Mouse (Mus musculus) forebrain, embryonic 12.5 days (tissue): Measurements from ENCODE around the gene Plcxd2. TPM values are rescaled to one million over a fixed set of nuclear protein-coding genes. Genes with fewer than 3 reads are reported as not detected.
A peak's percentile ranks its signal among the peaks of the same experiment; 100 is the strongest.

Source experiments
- ATAC-seq: fragments of 200-750 bp; cut with Nextera tagmentation; 2 replicates; pipeline ENCODE4 v1.8.0; 2017; ENCODE audit warnings: moderate TSS enrichment; ENCODE audit not compliant: low FRiP score
- H3K27ac ChIP-seq: fragments of 300-500 bp; sonication (generic); 2 replicates; pipeline ENCODE4 v1.5.1; 2016; ENCODE audit warnings: mild to moderate bottlenecking
- H3K27me3 ChIP-seq: fragments of 300-500 bp; sonication (generic); 2 replicates; pipeline ENCODE4 v1.6.1; 2016; ENCODE audit warnings: mild to moderate bottlenecking
- H3K36me3 ChIP-seq: fragments of 300-500 bp; sonication (generic); replicated peaks from 2 replicates; pipeline ENCODE4 v1.6.1; 2016; ENCODE audit warnings: mild to moderate bottlenecking
- H3K4me1 ChIP-seq: fragments of 300-500 bp; sonication (generic); 2 replicates; pipeline ENCODE4 v1.6.1; 2016
- H3K4me2 ChIP-seq: fragments of 300-500 bp; sonication (generic); 2 replicates; pipeline ENCODE4 v1.6.1; 2016; ENCODE audit warnings: mild to moderate bottlenecking, moderate library complexity
- H3K4me3 ChIP-seq: fragments of 300-500 bp; sonication (generic); replicated peaks from 2 replicates; pipeline ENCODE4 v1.5.1; 2016; ENCODE audit warnings: mild to moderate bottlenecking
- H3K9ac ChIP-seq: fragments of 300-500 bp; sonication (generic); 2 replicates; pipeline ENCODE4 v1.6.1; 2016; ENCODE audit warnings: mild to moderate bottlenecking
- H3K9me3 ChIP-seq: fragments of 300-500 bp; sonication (generic); 2 replicates; pipeline ENCODE4 v1.6.1; 2016
- WGBS: fragments of 180-500 bp; shearing (Covaris S2); methylation state at CpG from one replicate; pipeline ENCODE4 v1.1.7; 2016; 5-methylcytosine and 5-hydroxymethylcytosine counted together
- polyA plus RNA-seq: library from polyadenylated mRNA; unstranded; fragments of >200 nt; fragmentation: Nextera tagmentation; extraction: Ambion mirVana; gene quantifications from 2 replicates; pipeline ENCODE4 v1.2.1, GENCODE M21; 2016

Plcxd2 gene
- polyA plus RNA-seq = 11.7 and 12.7 TPM in 2 replicates

- Histone ChIP-seq H3K9me3 (no peaks in the 10 kb centered on the region), H3K36me3 (no peaks in the 10 kb centered on the region), H3K27ac (peak within 1 kb of the TSS; percentile 63), H3K4me3 (peak within 1 kb of the TSS; percentile 69), H3K9ac (peak within 1 kb of the TSS; percentile 65), H3K4me2 (peak within 1 kb of the TSS; percentile 84), H3K4me1 (peaks cover 12% of the 10 kb centered on the region), H3K27me3 (no peaks in the 10 kb centered on the region)
- WGBS = under 1% methylated on average over 39 of the region's 39 CpGs
- peak; percentile 99 for ATAC-seq
Measured at GRCm38 (mm10) chr16:46010153-46010905, at the start of gene Plcxd2. TSS of gene Plcxd2 (minus strand) at chr16:46010218.

- H3K9me3 ChIP-seq = no peaks in the 10 kb centered on the region
- H3K4me2 ChIP-seq = no peak overlapping the region
- H3K36me3 ChIP-seq = no peaks in the 10 kb centered on the region
- H3K9ac ChIP-seq = no peak overlapping the region
- no peak overlapping the region for H3K4me3 ChIP-seq
- 89% methylated on average over 2 of the region's 2 CpGs for WGBS
- ATAC-seq = no peak
- H3K4me1 ChIP-seq = no peaks in the 10 kb centered on the region
- H3K27ac ChIP-seq = no peak overlapping the region
- no peaks in the 10 kb centered on the region for H3K27me3 ChIP-seq
Measured at GRCm38 (mm10) chr16:46046906-46047305, 36.9 kb upstream of the Plcxd2 start.

- no peak for ATAC-seq
- H3K4me3 ChIP-seq = no peak overlapping the region
- 68% methylated on average over 2 of the region's 2 CpGs for WGBS
- H3K4me1 ChIP-seq = no peaks in the 10 kb centered on the region
- no peak overlapping the region for H3K27ac ChIP-seq
- H3K9ac ChIP-seq = no peak overlapping the region
- H3K4me2 ChIP-seq = no peak overlapping the region
- H3K36me3 ChIP-seq = no peaks in the 10 kb centered on the region
- no peaks in the 10 kb centered on the region for H3K27me3 ChIP-seq
- no peaks in the 10 kb centered on the region for H3K9me3 ChIP-seq
Measured at GRCm38 (mm10) chr16:46036261-46036660, 26.2 kb upstream of the Plcxd2 start.

- no peaks in the 10 kb centered on the region for H3K9me3 ChIP-seq
- no peak overlapping the region for H3K9ac ChIP-seq
- H3K4me3 ChIP-seq = no peak overlapping the region
- H3K27me3 ChIP-seq = no peaks in the 10 kb centered on the region
- no peak overlapping the region for H3K27ac ChIP-seq
- no peaks in the 10 kb centered on the region for H3K36me3 ChIP-seq
- 82% methylated on average over 9 of the region's 9 CpGs for WGBS
- no peak for ATAC-seq
- H3K4me2 ChIP-seq = no peak overlapping the region
- H3K4me1 ChIP-seq = no peaks in the 10 kb centered on the region
Measured at GRCm38 (mm10) chr16:46033896-46034295, 23.9 kb upstream of the Plcxd2 start.

GRCm38 (mm10) chr16:46022958-46023491 is 13.0 kb upstream of the Plcxd2 start:
- no peaks in the 10 kb centered on the region for H3K27me3 ChIP-seq
- H3K36me3 ChIP-seq = no peaks in the 10 kb centered on the region
- H3K4me3 ChIP-seq = no peak overlapping the region
- no peaks in the 10 kb centered on the region for H3K4me1 ChIP-seq
- no peak overlapping the region for H3K4me2 ChIP-seq
- H3K9me3 ChIP-seq = no peaks in the 10 kb centered on the region
- ATAC-seq = no peak
- H3K27ac ChIP-seq = no peak overlapping the region
- 74% methylated on average over 5 of the region's 5 CpGs for WGBS
- H3K9ac ChIP-seq = no peak overlapping the region

GRCm38 (mm10) chr16:46022189-46022928 is 12.3 kb upstream of the Plcxd2 start:
- Histone ChIP-seq H3K4me3 (no peak overlapping the region), H3K9ac (no peak overlapping the region), H3K36me3 (no peaks in the 10 kb centered on the region), H3K27me3 (no peaks in the 10 kb centered on the region), H3K9me3 (no peaks in the 10 kb centered on the region), H3K4me2 (no peak overlapping the region), H3K27ac (no peak overlapping the region), H3K4me1 (no peaks in the 10 kb centered on the region)
- 51% methylated on average over 5 of the region's 5 CpGs for WGBS
- peak; percentile 78 for ATAC-seq

GRCm38 (mm10) chr16:46021302-46021701 is 11.3 kb upstream of the Plcxd2 start:
- H3K9ac ChIP-seq = no peak overlapping the region
- 78% methylated on average over 2 of the region's 2 CpGs for WGBS
- H3K4me3 ChIP-seq = no peak overlapping the region
- H3K4me2 ChIP-seq = no peak overlapping the region
- H3K9me3 ChIP-seq = no peaks in the 10 kb centered on the region
- H3K27ac ChIP-seq = no peak overlapping the region
- no peaks in the 10 kb centered on the region for H3K36me3 ChIP-seq
- H3K27me3 ChIP-seq = no peaks in the 10 kb centered on the region
- no peaks in the 10 kb centered on the region for H3K4me1 ChIP-seq
- ATAC-seq = no peak

- no peak overlapping the region for H3K9ac ChIP-seq
- no peak overlapping the region for H3K27ac ChIP-seq
- H3K27me3 ChIP-seq = no peaks in the 10 kb centered on the region
- WGBS = 87% methylated on average over 2 of the region's 2 CpGs
- no peaks in the 10 kb centered on the region for H3K36me3 ChIP-seq
- no peaks in the 10 kb centered on the region for H3K9me3 ChIP-seq
- no peak overlapping the region for H3K4me3 ChIP-seq
- no peaks in the 10 kb centered on the region for H3K4me1 ChIP-seq
- no peak for ATAC-seq
- H3K4me2 ChIP-seq = no peak overlapping the region
Measured at GRCm38 (mm10) chr16:46020396-46020795, 10.4 kb upstream of the Plcxd2 start.

- Histone ChIP-seq H3K9ac (no peak overlapping the region), H3K27me3 (no peaks in the 10 kb centered on the region), H3K4me2 (no peak overlapping the region), H3K9me3 (no peaks in the 10 kb centered on the region), H3K4me3 (no peak overlapping the region), H3K4me1 (no peaks in the 10 kb centered on the region), H3K36me3 (no peaks in the 10 kb centered on the region), H3K27ac (no peak overlapping the region)
- no peak for ATAC-seq
- 85% methylated on average over 4 of the region's 4 CpGs for WGBS
Measured at GRCm38 (mm10) chr16:46019799-46020198, 9.8 kb upstream of the Plcxd2 start.

GRCm38 (mm10) chr16:46019359-46019758 is 9.3 kb upstream of the Plcxd2 start:
- no peak overlapping the region for H3K9ac ChIP-seq
- 71% methylated on average over 1 of the region's 1 CpGs for WGBS
- no peak overlapping the region for H3K4me2 ChIP-seq
- no peak for ATAC-seq
- no peak overlapping the region for H3K4me3 ChIP-seq
- H3K27me3 ChIP-seq = no peaks in the 10 kb centered on the region
- no peaks in the 10 kb centered on the region for H3K9me3 ChIP-seq
- H3K4me1 ChIP-seq = no peaks in the 10 kb centered on the region
- H3K36me3 ChIP-seq = no peaks in the 10 kb centered on the region
- no peak overlapping the region for H3K27ac ChIP-seq

- no peak overlapping the region for H3K4me3 ChIP-seq
- 84% methylated on average over 1 of the region's 1 CpGs for WGBS
- H3K4me2 ChIP-seq = no peak overlapping the region
- no peak overlapping the region for H3K9ac ChIP-seq
- H3K27ac ChIP-seq = no peak overlapping the region
- H3K36me3 ChIP-seq = no peaks in the 10 kb centered on the region
- no peaks in the 10 kb centered on the region for H3K27me3 ChIP-seq
- no peak for ATAC-seq
- no peaks in the 10 kb centered on the region for H3K9me3 ChIP-seq
- peaks cover 12% of the 10 kb centered on the region for H3K4me1 ChIP-seq
Measured at GRCm38 (mm10) chr16:46011696-46012095, 1.7 kb upstream of the Plcxd2 start.

- peak overlapping the region; percentile 69 for H3K4me3 ChIP-seq
- peak overlapping the region; percentile 65; the same call in 1 of the 2 replicates for H3K9ac ChIP-seq
- no peaks in the 10 kb centered on the region for H3K9me3 ChIP-seq
- no peaks in the 10 kb centered on the region for H3K27me3 ChIP-seq
- H3K4me2 ChIP-seq = peak overlapping the region; percentile 84
- no peak for ATAC-seq
- WGBS = 8% methylated on average over 5 of the region's 5 CpGs
- H3K27ac ChIP-seq = 0 out of 2 replicates have a peak overlapping the region, but pooled peaks have one; percentile 37
- H3K36me3 ChIP-seq = no peaks in the 10 kb centered on the region
- H3K4me1 ChIP-seq = peaks cover 12% of the 10 kb centered on the region
Measured at GRCm38 (mm10) chr16:46010906-46011220, 845 bp upstream of the Plcxd2 start.
